Mouse (Mus musculus) kidney, postnatal 0 days (tissue): ENCODE measurements around the gene Dsp. TPM values are rescaled to one million over a fixed set of nuclear protein-coding genes. Genes with fewer than 3 reads are reported as not detected.

ENCODE experiments used
- ATAC-seq: fragments of 200-750 bp; cut with Nextera tagmentation; replicated peaks from 2 replicates; pipeline ENCODE4 v1.8.0; 2017; ENCODE audit warnings: low read depth, moderate number of reproducible peaks, moderate TSS enrichment, moderate library complexity; ENCODE audit not compliant: low FRiP score
- DNase-seq: peaks from one replicate; pipeline ENCODE4 v3.0.0-alpha.2; 2016; ENCODE audit warnings: low spot score
- H3K27ac ChIP-seq: fragments of 300-500 bp; sonication (generic); 2 replicates; pipeline ENCODE4 v1.5.1; 2014; ENCODE audit warnings: mild to moderate bottlenecking
- H3K27me3 ChIP-seq: fragments of 300-500 bp; sonication (generic); 2 replicates; pipeline ENCODE4 v1.6.1; 2014; ENCODE audit warnings: low read length, mixed read lengths; ENCODE audit not compliant: insufficient read depth
- H3K36me3 ChIP-seq: fragments of 300-500 bp; sonication (generic); 2 replicates; pipeline ENCODE4 v1.6.1; 2014; ENCODE audit warnings: low read length, mixed read lengths; ENCODE audit not compliant: insufficient read depth
- H3K4me1 ChIP-seq: fragments of 300-500 bp; sonication (generic); replicated peaks from 2 replicates; pipeline ENCODE4 v1.6.1; 2014; ENCODE audit warnings: antibody characterized with exemption, low read length, mixed read lengths; ENCODE audit not compliant: insufficient read depth
- H3K4me2 ChIP-seq: fragments of 300-500 bp; sonication (generic); 2 replicates; pipeline ENCODE4 v1.6.1; 2014; ENCODE audit warnings: mild to moderate bottlenecking, low read length, moderate library complexity, mixed read lengths
- H3K4me3 ChIP-seq: fragments of 300-500 bp; sonication (generic); replicated peaks from 2 replicates; pipeline ENCODE4 v1.5.1; 2014; ENCODE audit warnings: low read depth, low read length
- H3K9ac ChIP-seq: fragments of 300-500 bp; sonication (generic); 2 replicates; pipeline ENCODE4 v1.6.1; 2014; ENCODE audit warnings: low read depth, low read length
- H3K9me3 ChIP-seq: fragments of 300-500 bp; sonication (generic); replicated peaks from 2 replicates; pipeline ENCODE4 v1.6.1; 2016; ENCODE audit warnings: low read length, inconsistent platforms, mixed read lengths
- CTCF ChIP-seq: IDR thresholded peaks from 2 replicates; pipeline ENCODE4 v1.5.1; 2016; ENCODE audit warnings: antibody characterized with exemption, low read depth, mild to moderate bottlenecking, moderate library complexity
- WGBS: fragments of 180-500 bp; shearing (Covaris S2); extraction: QIAGEN DNeasy Blood & Tissue Kit; methylation state at CpG from one replicate; pipeline ENCODE4 v1.1.7; 2014; 5-methylcytosine and 5-hydroxymethylcytosine counted together
- polyA plus RNA-seq: library from polyadenylated mRNA; unstranded; fragments of >200 nt; fragmentation: Nextera tagmentation; extraction: Ambion mirVana; gene quantifications from 2 replicates; pipeline ENCODE4 v1.2.1, GENCODE M21; 2015

Dsp gene
- polyA plus RNA-seq, 1 experiment from 2014 or later, result 4.4 TPM

DNA sequence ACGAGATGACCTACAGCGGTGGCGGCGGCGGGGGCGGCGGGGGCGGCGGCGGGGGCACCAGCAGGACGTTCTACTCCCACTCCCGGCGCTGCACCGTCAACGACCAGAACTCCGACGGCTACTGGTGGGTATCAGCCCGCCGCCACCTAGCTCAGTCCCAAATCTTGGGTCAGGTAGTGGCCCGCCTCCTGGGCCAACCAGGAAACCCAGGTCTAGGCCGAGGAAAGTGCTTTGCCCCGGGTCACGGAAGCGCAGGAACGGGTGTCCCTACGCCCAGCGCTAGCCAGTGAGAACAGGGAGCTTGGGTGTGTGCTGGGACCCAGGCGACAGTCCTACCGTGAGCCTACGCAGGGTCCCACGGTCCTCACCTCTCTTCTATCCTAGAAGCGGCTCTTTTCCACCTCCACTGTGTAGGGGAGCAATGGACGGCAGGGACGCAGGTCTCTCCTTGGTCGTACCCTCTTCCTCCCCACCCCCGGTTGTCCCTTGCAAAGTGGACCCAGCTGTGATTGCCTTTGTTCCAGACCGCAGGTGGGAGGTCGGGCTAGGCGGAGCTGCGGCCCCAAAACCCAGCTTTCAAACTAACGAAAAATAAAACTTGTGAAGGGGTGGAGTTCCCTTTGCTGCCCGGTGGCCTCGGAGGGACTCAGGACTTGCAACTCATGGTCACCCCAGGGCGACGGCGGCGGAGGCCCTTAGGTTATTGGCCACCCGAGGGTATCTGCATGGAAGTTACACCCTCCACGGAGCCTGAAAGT, 756 bp downstream of the Dsp start:
- H3K4me1 ChIP-seq, result peaks cover 9% of the 10 kb centered on the region; the same call in 1 of the 2 replicates
- peak; percentile 7 for DNase-seq
- H3K9me3 ChIP-seq, result no peaks in the 10 kb centered on the region
- peak overlapping the region; percentile 48 for H3K9ac ChIP-seq
- 0 out of 2 replicates have a peak, but pooled peaks cover 7% of the 10 kb centered on the region for H3K27me3 ChIP-seq
- ATAC-seq, result peak; percentile 41
- peak overlapping the region; percentile 76 for H3K27ac ChIP-seq
- no peaks in the 10 kb centered on the region for H3K36me3 ChIP-seq
- under 1% methylated on average over 49 of the region's 49 CpGs for WGBS
- peak overlapping the region; percentile 46 for H3K4me3 ChIP-seq
- H3K4me2 ChIP-seq, result peak overlapping the region; percentile 77
- TF ChIP-seq CTCF, result no peak

DNA sequence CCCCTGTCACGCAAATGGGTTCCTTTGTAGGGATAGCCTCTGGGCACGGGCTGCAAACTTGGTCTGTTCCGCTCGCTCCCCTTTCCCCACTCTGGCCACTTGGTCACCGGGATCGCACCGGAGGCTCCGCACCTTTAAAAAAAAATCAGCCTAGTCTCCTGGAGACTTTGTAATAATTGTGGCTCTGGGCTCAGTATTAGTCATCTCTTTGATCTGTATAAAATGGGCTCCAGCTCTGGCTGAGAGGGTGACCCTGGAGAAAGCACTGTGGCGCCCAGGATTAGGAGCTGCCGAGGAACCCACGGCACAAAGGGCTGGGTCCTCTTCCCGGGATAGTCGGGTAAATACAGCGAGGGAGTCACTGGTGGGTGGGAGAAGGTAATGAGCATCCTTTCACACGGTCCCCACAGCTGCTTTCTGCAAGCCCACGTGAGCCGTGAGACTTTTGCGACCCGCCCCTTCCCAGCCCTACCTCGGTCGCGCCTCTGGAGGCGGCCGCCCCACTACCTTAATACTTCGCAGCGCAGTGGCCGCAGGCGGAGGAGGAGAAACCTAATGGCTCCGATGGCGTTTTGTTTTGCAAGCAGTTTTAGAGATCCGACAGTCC, 1.4 kb downstream of the Dsp start:
- TF ChIP-seq CTCF, result no peak
- peak; percentile 59 for DNase-seq
- WGBS, result under 1% methylated on average over 31 of the region's 31 CpGs
- Histone ChIP-seq H3K4me3 (peak overlapping the region; percentile 46), H3K4me2 (peak overlapping the region; percentile 77), H3K27ac (no peak overlapping the region), H3K9me3 (no peaks in the 10 kb centered on the region), H3K4me1 (peaks cover 9% of the 10 kb centered on the region; the same call in 1 of the 2 replicates), H3K9ac (peak overlapping the region; percentile 48), H3K27me3 (0 out of 2 replicates have a peak, but pooled peaks cover 7% of the 10 kb centered on the region), H3K36me3 (no peaks in the 10 kb centered on the region)
- ATAC-seq, result peak; percentile 29; the same call in 1 of the 2 replicates

DNA sequence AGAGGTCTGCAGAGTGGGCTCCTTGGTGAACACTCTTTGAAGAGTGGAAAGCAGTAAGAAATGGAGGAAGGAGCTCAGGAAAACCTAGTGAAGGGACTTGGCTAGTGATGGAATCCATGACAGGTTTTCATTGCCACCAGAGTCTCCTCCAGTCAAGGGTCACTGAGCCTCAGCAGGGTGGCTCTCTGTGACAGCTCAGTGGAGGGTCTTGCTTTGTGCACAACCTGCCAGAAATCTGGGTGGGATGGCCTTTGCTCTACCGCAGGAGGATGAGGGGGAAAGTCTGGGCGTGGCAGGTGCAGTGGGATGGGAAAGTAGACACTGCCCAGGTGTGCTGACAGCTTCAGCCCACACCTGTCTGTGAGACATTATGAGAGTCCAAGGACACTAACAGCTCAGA, 4.4 kb downstream of the Dsp start:
- no peak for TF ChIP-seq CTCF
- ATAC-seq (0 out of 2 replicates have a peak, but pooled peaks have one; percentile 10), DNase-seq (peak; percentile 38)
- no peaks in the 10 kb centered on the region for H3K9me3 ChIP-seq
- peaks cover 9% of the 10 kb centered on the region; the same call in 1 of the 2 replicates for H3K4me1 ChIP-seq
- 17% methylated on average over 2 of the region's 2 CpGs for WGBS
- H3K4me2 ChIP-seq, result no peak overlapping the region
- no peak overlapping the region for H3K4me3 ChIP-seq
- H3K27me3 ChIP-seq, result peaks cover 7% of the 10 kb centered on the region; the same call in 1 of the 2 replicates
- no peak overlapping the region for H3K9ac ChIP-seq
- no peak overlapping the region for H3K27ac ChIP-seq
- H3K36me3 ChIP-seq, result no peaks in the 10 kb centered on the region

- Histone ChIP-seq H3K4me2 (no peak overlapping the region), H3K27ac (no peak overlapping the region), H3K4me3 (no peak overlapping the region), H3K9ac (no peak overlapping the region), H3K36me3 (no peaks in the 10 kb centered on the region), H3K27me3 (no peaks in the 10 kb centered on the region; the same call in 1 of the 2 replicates), H3K9me3 (no peaks in the 10 kb centered on the region), H3K4me1 (no peaks in the 10 kb centered on the region)
- WGBS, result 33% methylated on average over 6 of the region's 6 CpGs
- TF ChIP-seq CTCF, result no peak
- no peak for DNase-seq
- no peak for ATAC-seq
Observed at GRCm38 (mm10) chr13:38157635-38158034, 6.5 kb downstream of the Dsp start.

GRCm38 (mm10) chr13:38162002-38162401, 10.9 kb downstream of the Dsp start:
- DNase-seq, result no peak
- no peaks in the 10 kb centered on the region for H3K36me3 ChIP-seq
- no peak overlapping the region for H3K9ac ChIP-seq
- 76% methylated on average over 2 of the region's 2 CpGs for WGBS
- no peaks in the 10 kb centered on the region for H3K9me3 ChIP-seq
- no peak overlapping the region for H3K27ac ChIP-seq
- TF ChIP-seq CTCF, result 0 out of 2 replicates have a peak, but pooled peaks have one; percentile 15
- H3K27me3 ChIP-seq, result no peaks in the 10 kb centered on the region; the same call in 1 of the 2 replicates
- H3K4me3 ChIP-seq, result no peak overlapping the region
- no peak for ATAC-seq
- no peak overlapping the region for H3K4me2 ChIP-seq
- no peaks in the 10 kb centered on the region for H3K4me1 ChIP-seq

GRCm38 (mm10) chr13:38162668-38163067, 11.6 kb downstream of the Dsp start:
- no peak for ATAC-seq
- no peak overlapping the region for H3K9ac ChIP-seq
- H3K27me3 ChIP-seq, result no peaks in the 10 kb centered on the region; the same call in 1 of the 2 replicates
- WGBS, result 40% methylated on average over 11 of the region's 11 CpGs
- H3K27ac ChIP-seq, result no peak overlapping the region
- H3K4me1 ChIP-seq, result no peaks in the 10 kb centered on the region
- H3K4me3 ChIP-seq, result no peak overlapping the region
- no peaks in the 10 kb centered on the region for H3K36me3 ChIP-seq
- TF ChIP-seq CTCF, result no peak
- H3K9me3 ChIP-seq, result no peaks in the 10 kb centered on the region
- DNase-seq, result no peak
- H3K4me2 ChIP-seq, result no peak overlapping the region
